Mouse (Mus musculus) 3T3-L1 (cell line): ENCODE measurements around the gene Gm47841.

Experiments
- DNase-seq: peaks from one replicate; pipeline ENCODE4 v3.0.0-alpha.2; 2015; ENCODE audit warnings: low read depth, low spot score

Gm47841 gene

DNA sequence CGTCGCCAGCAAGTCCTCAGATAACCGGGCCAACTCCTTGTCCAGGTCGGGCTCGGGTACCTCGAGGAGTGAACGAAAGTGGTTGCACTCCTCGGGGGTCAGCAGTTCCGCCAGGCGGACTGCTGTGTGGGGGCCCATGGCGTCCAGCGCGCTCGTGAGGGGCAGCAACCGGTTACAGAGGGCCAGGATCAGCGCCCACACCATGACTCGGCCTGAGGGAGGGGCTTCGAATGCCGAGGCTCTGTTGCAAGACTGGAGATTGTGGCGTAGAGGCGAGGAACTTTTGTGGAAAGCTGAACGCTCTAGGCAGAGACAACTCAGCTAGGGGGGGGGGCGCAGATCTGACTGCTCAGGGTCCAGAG is at the start of gene Gm47841:
Gm47841 (minus strand) TSS at position 204 of the 362 bp plus-strand sequence.
- DNase-seq = no peak

DNA sequence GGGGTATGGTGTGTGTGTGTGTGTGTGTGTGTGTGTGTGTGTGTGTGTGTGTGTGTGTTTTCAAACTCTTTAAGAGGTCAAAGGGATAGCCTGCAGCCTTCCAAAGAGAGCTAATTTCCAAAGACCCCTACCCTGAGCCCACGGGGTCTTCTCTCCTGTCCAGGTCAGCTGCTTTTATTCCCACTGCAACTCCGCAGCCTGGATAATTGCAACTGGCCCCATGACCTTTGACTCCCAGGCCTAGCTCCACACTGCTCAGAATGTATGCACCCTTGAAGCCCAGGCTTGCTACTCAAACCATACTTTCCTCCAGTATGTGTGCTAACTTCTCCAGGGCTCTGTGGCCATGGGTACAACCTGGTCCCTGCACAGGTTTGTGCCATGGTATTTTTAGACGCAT is 48.2 kb upstream of the Gm47841 start:
- DNase-seq = no peak

GRCm38 (mm10) chr15:101094979-101095378 is 47.8 kb upstream of the Gm47841 start:
- no peak for DNase-seq

DNA sequence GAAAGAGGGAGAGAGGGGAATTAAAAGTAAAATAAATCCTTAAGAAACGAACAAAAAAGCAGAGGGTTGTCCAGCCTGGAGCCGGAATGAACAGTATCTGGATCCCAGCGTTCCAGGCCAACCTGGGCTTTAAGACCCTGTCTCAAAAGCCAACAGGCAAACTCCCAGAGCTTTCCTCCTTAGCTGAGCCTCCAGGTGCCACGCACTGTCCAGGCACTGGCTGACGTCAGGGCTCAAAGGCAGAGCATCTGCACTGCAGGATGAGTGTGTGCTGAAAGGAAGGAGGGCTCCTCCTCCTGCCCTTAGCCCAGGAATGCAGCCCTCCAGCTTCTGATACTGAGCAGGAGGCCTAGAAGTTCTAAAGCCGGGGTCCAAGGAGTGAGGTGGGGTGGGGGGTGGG is 46.8 kb upstream of the Gm47841 start:
- DNase-seq = no peak

DNA sequence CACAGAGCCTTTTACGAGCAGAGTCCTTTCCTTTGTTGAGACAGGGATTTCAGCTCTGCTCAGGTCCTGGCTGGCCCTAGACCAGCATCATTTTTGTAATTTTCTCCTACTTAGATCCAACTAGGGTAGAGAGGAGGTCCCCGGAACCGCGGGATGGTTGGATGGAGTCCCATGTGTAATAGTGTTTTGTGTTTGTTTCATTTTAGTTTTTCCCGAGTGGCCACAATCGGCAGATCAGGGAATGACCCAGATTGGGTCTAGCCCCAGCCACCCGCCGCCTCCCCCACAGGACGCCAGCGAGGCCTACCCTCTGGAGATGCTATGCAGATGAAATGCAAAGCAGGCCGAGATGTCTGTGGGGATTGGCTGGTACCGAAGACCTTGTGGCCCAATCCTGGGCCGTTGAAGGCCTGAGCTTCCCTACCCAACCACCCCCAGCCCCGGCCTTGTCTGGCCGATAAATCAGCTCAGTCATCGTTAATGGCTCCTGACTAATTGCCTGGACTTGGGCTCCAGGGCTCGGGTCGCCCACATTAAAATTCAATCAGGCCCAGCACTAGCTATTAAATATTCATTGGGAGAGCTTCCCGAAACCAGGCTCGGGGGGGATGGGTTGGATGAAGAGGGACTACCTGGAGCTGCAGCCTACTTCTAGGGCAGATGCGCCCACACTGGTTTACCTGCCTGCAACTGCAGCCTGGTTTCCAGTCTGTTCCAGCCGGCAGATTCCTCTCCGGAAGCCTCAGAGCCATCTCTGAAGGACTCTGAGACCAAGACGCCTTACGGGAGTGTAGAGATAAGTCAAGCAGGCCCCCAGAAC is 45.8 kb upstream of the Gm47841 start:
- no peak for DNase-seq

DNA sequence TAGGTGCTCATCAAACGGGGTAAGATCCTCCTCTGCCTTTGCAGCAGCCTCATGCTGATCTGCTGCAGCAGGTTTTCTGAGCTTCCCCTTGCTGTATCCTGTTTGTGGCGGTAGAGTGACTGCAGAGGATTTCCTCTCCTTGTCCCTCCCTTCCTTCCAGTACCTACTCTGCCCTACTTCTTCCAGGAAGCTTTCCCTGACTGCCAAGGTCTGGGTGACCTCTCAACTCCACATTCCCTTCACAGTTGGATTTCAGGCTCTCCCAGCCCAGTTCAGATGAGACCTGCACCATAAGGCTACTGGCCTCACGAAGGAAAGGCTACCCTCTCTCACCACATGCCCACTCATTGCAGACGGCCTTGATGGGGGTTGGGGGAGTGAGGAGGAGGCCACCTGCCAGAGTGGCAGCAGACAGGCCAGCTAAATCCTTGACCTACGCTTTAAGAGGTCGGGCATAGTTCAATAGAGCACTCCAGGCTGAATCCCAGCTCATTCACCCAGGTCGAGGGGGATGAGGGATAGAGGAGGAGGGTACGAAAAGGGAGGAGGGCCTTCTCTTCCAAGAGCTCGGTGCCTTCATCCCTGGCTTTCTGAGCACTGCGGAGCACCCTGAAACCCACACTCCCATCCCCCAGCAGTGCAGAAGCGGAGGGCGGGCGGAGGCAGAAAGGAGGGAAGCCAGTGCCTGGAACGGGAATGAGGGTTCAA is 45.1 kb upstream of the Gm47841 start:
- DNase-seq = no peak

GRCm38 (mm10) chr15:101091551-101091950 is 44.4 kb upstream of the Gm47841 start:
- DNase-seq = no peak

GRCm38 (mm10) chr15:101088291-101088690 is 41.1 kb upstream of the Gm47841 start:
- DNase-seq = no peak

DNA sequence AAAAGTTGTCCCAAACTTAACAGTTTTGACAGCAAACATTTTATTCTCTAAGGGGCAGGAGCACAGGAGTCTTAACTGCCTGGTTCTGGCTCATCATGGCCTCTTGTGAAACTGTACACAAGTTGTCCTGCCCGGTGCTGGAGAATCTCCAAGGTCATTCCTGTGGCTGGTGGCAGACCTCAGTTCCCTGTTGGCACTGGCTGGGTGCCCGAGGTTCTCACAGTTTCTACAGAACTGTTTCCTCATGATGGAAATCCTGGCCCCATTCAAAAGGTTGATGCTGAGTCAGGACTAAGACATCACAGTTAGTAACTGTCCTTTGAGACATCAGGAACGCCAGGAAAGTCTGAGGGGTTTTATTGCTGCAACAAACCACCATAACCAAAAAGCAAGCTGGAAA is 39.8 kb upstream of the Gm47841 start:
- peak; percentile 84 for DNase-seq

- no peak for DNase-seq
Observed at GRCm38 (mm10) chr15:101086451-101086850, 39.3 kb upstream of the Gm47841 start.

DNA sequence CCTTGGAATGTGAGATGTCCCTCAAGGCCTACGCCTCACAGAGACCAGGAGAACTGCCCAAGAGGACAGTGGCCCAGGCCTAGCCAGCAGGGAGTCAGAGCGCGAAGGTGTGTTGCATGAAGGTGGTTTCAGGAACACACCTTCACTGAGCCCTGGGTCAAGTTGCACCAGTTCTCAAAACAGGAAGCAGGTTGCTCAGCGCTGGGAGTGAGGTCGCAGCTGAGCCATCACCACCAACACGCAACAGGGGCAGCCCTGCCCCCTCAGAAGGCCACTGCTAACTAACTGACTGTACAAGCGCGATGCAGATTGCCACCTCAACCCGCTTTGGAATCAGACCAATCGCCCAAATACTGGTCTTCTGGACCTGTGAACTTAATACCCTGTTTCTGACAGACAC is 37.3 kb upstream of the Gm47841 start:
- DNase-seq = no peak

DNA sequence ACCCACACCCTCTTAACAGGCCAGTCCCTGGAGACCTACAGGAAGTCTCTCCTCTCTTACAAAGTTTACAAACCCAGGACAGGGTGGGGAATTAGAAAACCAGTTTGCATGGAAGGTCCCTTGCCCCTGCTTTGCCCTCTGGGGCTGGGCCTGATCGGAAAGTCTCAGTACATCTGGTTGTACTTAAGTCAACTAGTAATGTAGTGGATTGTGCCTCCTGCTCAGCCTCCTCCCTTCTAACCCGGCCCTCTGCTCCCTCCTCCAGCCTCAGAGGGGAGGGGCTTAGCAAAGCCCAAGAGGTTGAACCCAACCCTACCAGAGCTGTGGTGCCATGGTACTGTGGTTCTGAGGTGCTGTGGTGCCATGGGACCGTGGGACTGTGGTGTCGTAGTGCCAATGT is 35.0 kb upstream of the Gm47841 start:
- peak; percentile 54 for DNase-seq

GRCm38 (mm10) chr15:101081035-101081548 is 33.9 kb upstream of the Gm47841 start:
- DNase-seq = no peak

GRCm38 (mm10) chr15:101080031-101080520 is 32.9 kb upstream of the Gm47841 start:
- no peak for DNase-seq

- peak; percentile 72 for DNase-seq
Observed at GRCm38 (mm10) chr15:101078731-101079156, 31.5 kb upstream of the Gm47841 start.

- DNase-seq = peak; percentile 43
Observed at GRCm38 (mm10) chr15:101077813-101078730, 30.9 kb upstream of the Gm47841 start, which contains the start of gene Fignl2. Fignl2 (minus strand) TSS chr15:101078567.

DNA sequence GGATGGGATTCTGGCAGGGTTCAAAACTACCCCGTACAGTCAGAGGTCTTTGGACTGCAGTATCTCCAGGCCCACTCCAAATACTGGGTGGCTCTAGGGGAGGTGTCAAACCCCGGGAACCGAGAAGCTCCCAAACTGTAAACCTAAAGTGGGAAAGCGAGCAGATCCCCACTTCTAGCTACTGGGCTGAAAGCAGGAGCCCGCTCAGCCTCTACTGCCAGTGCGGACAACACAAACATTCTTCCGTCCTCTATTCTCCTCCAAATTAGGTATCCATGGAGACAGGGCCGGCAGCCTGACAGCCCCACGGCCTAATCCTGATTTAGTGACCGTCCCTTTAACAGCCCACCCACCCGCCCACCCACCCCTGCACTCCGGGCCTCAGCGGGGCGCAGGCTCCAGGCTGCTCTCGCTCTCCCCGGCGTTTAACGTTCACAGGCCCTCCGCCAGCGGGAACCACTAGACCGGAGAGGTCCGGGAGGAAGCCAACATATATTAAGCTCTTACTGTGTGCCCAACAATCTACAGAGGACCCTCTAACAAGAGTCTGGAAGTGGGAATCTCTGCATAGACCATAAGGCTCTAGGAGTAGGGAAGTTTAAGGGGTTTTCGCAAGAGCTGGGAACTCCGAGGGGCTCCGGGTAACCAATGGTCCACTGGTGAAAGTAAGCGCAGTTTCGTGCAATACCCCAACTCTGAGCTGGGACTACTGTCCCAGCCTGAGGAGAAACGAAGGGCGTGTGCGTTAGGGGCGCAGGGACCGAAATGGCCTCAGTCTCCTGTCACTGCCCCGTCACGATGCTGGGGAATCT is 30.0 kb upstream of the Gm47841 start:
- no peak for DNase-seq

- DNase-seq = no peak
Observed at GRCm38 (mm10) chr15:101076071-101077000, 29.1 kb upstream of the Gm47841 start.

DNA sequence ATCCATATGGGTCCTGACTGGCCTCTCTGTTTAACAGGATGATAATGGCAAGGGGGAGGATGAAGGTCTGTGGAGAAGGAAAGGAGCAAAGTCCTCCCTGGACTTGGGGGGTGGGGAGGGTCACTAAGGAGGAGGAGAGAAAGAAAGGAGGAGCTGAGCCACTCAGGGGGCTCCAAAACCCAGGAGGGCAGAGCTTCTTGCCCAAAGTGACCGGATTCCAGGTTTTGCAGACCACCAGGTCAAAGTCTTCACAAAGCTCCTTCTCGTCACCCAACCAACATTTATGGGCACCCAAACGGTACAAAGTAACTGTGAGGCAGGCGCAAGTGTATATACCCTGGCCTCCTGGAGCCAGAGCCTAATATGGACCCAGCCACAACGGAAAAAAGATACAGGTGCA is 28.5 kb upstream of the Gm47841 start:
- DNase-seq = no peak
